Mouse (Mus musculus): ENCODE results near the gene 2410004B18Rik. TPM values are rescaled to one million over a fixed set of nuclear protein-coding genes. Genes with fewer than 3 reads are reported as not detected.

2410004B18Rik gene
- polyA plus RNA-seq, 1 experiment from 2014 or later = 36.4 TPM

DNA sequence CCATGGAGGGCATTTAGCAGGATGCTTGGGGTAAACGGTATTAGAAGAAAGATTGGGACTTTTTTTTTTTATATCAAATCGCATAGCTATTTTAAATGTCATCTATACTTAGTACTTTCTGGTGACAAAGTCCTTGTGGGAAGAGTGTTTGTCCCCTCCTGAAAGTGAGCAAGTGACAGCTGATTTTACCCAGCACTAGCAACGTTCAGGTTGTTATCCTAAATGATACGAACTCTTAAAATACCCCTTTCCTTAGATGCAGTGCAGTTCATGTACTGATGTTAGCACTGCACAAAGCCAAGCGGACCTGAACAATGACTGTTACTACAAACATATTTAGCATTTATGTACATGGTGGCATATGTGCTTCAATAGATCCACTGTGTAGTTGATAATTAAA lies 29.0 kb downstream of the 2410004B18Rik start:
- Histone ChIP-seq H3K4me1 (replicated peaks; ENCODE audit: control insufficient read depth, insufficient read depth) (no peaks in the 10 kb centered on the region; the same call in none of the 2 replicates), H3K4me2 (replicated peaks; ENCODE audit: low read depth) (no peak overlapping the region), H3K9ac (ENCODE audit: low read length) (no peak overlapping the region), H3K27ac (replicated peaks) (no peak overlapping the region), H3K4me3 (ENCODE audit: low read depth, low read length) (no peak overlapping the region), H3K27me3 (ENCODE audit: control insufficient read depth, insufficient read depth, low read length) (no peaks in the 10 kb centered on the region), H3K36me3 (ENCODE audit: control insufficient read depth, insufficient read depth, low read length) (no peaks in the 10 kb centered on the region), H3K9me3 (ENCODE audit: control insufficient read depth, low read length) (no peaks in the 10 kb centered on the region)
- ATAC-seq (ENCODE audit: low FRiP score, low TSS enrichment) (no peak), DNase-seq (ENCODE audit: low spot score) (no peak)
- TF ChIP-seq CTCF (IDR thresholded peaks at IDR 0.05; ENCODE audit: low read depth) (no peak), EP300 (optimal IDR thresholded peaks at IDR 0.05) (no peak)
- 87% methylated on average over 5 of the region's 5 CpGs for WGBS

DNA sequence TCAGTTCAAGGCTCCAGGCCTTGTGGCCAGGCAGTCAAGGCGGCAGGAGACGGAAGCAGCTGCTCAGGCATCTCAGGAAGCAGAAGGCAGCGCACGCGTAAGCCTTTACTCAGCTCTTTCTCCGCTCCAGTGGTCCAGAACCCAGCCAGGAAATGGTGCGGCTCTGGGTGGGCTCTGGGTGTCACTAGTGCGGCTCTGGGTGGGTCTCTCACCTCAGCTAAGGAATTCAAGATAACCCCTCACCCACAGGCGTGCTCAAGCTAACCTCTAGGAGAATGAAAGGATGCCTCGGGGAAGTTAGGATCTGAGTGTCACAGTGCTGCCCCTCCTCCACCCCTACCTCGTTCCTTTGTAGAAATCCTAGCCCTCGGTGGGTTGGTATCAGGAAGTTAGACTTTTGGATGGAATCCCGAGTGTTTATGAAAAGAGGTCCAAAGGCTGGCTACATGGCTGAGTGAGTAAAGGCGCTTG lies 31.3 kb downstream of the 2410004B18Rik start:
- no peak overlapping the region for H3K4me3 ChIP-seq (ENCODE audit: low read depth, low read length)
- H3K36me3 ChIP-seq (ENCODE audit: control insufficient read depth, insufficient read depth, low read length) = no peaks in the 10 kb centered on the region
- TF ChIP-seq EP300 (optimal IDR thresholded peaks at IDR 0.05) (no peak), CTCF (IDR thresholded peaks at IDR 0.05; ENCODE audit: low read depth) (no peak)
- ATAC-seq (ENCODE audit: low FRiP score, low TSS enrichment) (no peak), DNase-seq (ENCODE audit: low spot score) (no peak)
- no peaks in the 10 kb centered on the region; the same call in 1 of the 2 replicates for H3K4me1 ChIP-seq (replicated peaks; ENCODE audit: control insufficient read depth, insufficient read depth)
- no peak overlapping the region for H3K9ac ChIP-seq (ENCODE audit: low read length)
- no peaks in the 10 kb centered on the region for H3K9me3 ChIP-seq (ENCODE audit: control insufficient read depth, low read length)
- no peaks in the 10 kb centered on the region for H3K27me3 ChIP-seq (ENCODE audit: control insufficient read depth, insufficient read depth, low read length)
- no peak overlapping the region for H3K27ac ChIP-seq (replicated peaks)
- H3K4me2 ChIP-seq (replicated peaks; ENCODE audit: low read depth) = no peak overlapping the region
- WGBS = 53% methylated on average over 14 of the region's 14 CpGs

DNA sequence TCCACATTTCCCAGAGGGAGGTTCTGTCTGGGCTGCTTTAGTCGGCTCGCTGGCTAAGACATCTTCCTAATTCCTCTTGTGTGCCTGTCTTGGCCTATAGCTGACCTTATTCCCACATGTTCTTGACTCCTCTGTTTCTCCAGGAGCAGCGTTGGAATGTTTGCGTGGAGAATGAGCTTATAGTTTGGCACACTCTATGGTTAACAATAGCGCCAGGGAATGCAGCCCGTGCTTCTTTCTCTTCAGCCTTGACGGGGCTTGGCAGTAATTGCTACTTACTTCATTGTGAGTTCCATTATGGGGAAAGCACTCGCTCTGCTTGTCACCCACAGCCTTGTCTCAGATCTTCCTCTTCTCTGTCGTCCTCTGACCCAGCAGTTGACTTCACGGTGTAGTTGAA lies 33.7 kb downstream of the 2410004B18Rik start:
- H3K4me1 ChIP-seq (replicated peaks; ENCODE audit: control insufficient read depth, insufficient read depth) = no peaks in the 10 kb centered on the region
- H3K9me3 ChIP-seq (ENCODE audit: control insufficient read depth, low read length) = no peaks in the 10 kb centered on the region
- H3K4me3 ChIP-seq (ENCODE audit: low read depth, low read length) = no peak overlapping the region
- no peak overlapping the region for H3K27ac ChIP-seq (replicated peaks)
- no peak for DNase-seq (ENCODE audit: low spot score)
- TF ChIP-seq CTCF (IDR thresholded peaks at IDR 0.05; ENCODE audit: low read depth) (no peak), EP300 (optimal IDR thresholded peaks at IDR 0.05) (no peak)
- no peaks in the 10 kb centered on the region for H3K27me3 ChIP-seq (ENCODE audit: control insufficient read depth, insufficient read depth, low read length)
- H3K4me2 ChIP-seq (replicated peaks; ENCODE audit: low read depth) = no peak overlapping the region
- WGBS = 43% methylated on average over 10 of the region's 10 CpGs
- no peak overlapping the region for H3K9ac ChIP-seq (ENCODE audit: low read length)
- no peak for ATAC-seq (ENCODE audit: low FRiP score, low TSS enrichment)
- no peaks in the 10 kb centered on the region for H3K36me3 ChIP-seq (ENCODE audit: control insufficient read depth, insufficient read depth, low read length)

DNA sequence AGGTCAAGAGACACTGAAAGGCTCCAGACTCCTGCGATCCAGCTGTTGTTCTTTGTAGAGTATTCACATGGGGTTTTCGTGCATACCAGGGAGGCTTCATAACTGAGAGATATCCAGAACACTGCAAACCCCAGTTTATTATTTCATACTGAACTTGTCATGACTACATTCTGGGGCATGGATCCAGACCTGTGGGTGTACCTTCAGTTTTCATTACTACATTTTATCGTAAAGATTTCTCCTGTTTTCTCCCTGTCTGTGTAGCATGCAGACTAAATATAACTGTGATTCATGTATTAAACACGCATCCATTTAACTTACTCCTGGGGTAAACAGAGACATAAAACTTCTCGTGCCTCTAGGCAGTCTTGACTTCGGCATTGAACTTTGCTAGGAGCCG lies 37.2 kb downstream of the 2410004B18Rik start:
- H3K4me3 ChIP-seq (ENCODE audit: low read depth, low read length) = no peak overlapping the region
- H3K9me3 ChIP-seq (ENCODE audit: control insufficient read depth, low read length) = no peaks in the 10 kb centered on the region
- no peak overlapping the region for H3K4me2 ChIP-seq (replicated peaks; ENCODE audit: low read depth)
- no peak for DNase-seq (ENCODE audit: low spot score)
- H3K36me3 ChIP-seq (ENCODE audit: control insufficient read depth, insufficient read depth, low read length) = no peaks in the 10 kb centered on the region
- no peaks in the 10 kb centered on the region for H3K4me1 ChIP-seq (replicated peaks; ENCODE audit: control insufficient read depth, insufficient read depth)
- H3K27ac ChIP-seq (replicated peaks) = no peak overlapping the region
- ATAC-seq (ENCODE audit: low FRiP score, low TSS enrichment) = no peak
- no peak overlapping the region for H3K9ac ChIP-seq (ENCODE audit: low read length)
- no peaks in the 10 kb centered on the region for H3K27me3 ChIP-seq (ENCODE audit: control insufficient read depth, insufficient read depth, low read length)
- WGBS = 65% methylated on average over 7 of the region's 7 CpGs
- TF ChIP-seq CTCF (IDR thresholded peaks at IDR 0.05; ENCODE audit: low read depth) (no peak), EP300 (optimal IDR thresholded peaks at IDR 0.05) (no peak)

DNA sequence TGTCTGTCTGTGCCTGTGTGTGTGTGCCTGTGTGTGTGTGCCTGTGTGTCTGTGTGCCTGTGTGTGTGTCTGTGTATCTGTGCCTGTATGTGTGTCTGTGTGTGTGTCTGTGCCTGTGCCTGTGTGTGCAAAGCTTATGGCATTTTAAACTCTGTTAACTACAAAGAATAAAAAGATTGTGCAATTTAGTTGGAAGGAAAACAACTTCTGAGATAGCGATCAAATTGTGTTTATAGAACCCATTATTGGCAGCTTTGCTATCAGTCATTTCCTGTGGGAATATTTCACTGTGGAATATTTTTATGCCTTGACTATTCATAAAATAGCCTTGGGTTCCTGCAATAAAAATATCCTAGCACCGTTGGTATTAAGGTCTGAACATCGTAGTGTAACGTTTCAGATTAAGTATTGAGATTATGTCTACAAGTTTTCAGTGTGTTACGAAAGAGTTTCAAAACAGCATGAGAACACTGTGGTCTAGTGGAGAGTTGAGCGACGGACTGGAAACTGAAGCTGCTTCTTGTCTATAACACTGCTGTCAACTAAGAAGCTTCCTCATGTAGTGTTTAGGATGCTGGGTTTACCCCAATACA lies 47.6 kb downstream of the 2410004B18Rik start:
- no peaks in the 10 kb centered on the region for H3K27me3 ChIP-seq (ENCODE audit: control insufficient read depth, insufficient read depth, low read length)
- ATAC-seq (ENCODE audit: low FRiP score, low TSS enrichment) (no peak), DNase-seq (ENCODE audit: low spot score) (no peak)
- H3K27ac ChIP-seq (replicated peaks) = no peak overlapping the region
- H3K36me3 ChIP-seq (ENCODE audit: control insufficient read depth, insufficient read depth, low read length) = no peaks in the 10 kb centered on the region
- H3K9ac ChIP-seq (ENCODE audit: low read length) = no peak overlapping the region
- no peak for TF ChIP-seq CTCF (IDR thresholded peaks at IDR 0.05; ENCODE audit: low read depth)
- TF ChIP-seq EP300 (optimal IDR thresholded peaks at IDR 0.05) = no peak
- H3K9me3 ChIP-seq (ENCODE audit: control insufficient read depth, low read length) = no peaks in the 10 kb centered on the region
- H3K4me2 ChIP-seq (replicated peaks; ENCODE audit: low read depth) = no peak overlapping the region
- WGBS = 58% methylated on average over 7 of the region's 7 CpGs
- no peak overlapping the region for H3K4me3 ChIP-seq (ENCODE audit: low read depth, low read length)
- H3K4me1 ChIP-seq (replicated peaks; ENCODE audit: control insufficient read depth, insufficient read depth) = no peaks in the 10 kb centered on the region

DNA sequence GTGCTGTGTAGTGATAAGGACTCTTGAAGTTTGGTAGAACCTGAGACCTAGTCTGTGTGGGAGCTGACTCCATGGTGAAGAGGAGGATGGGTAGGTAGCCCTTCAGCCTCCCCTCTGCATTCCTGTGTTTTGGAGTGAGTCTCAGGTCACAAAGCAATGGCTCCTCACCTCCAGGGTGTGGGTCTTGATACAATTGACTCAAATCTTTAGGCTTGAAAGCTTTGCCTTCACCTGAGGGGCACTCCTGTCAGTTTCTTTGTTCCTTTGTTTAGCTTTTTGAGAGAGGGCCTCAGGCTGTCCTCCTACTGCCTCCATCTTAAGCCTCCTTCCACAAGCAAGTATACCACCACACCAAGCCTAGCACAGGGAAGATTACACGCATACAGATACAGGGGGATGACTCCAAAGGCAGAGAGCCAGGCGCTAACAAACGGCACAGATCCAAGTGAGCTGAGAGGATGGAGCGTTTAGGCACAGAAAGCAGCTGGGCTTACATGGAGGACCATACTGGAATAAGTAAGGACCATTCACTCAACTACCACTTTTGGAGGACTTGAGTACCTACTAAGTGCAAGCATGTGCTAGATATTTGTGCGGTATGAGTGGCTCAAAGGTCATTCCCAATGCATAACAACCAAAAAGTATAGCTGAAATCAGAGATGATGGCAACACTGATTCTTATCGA lies 48.6 kb downstream of the 2410004B18Rik start:
- ATAC-seq (ENCODE audit: low FRiP score, low TSS enrichment) (no peak), DNase-seq (ENCODE audit: low spot score) (no peak)
- H3K4me3 ChIP-seq (ENCODE audit: low read depth, low read length) = no peak overlapping the region
- H3K27me3 ChIP-seq (ENCODE audit: control insufficient read depth, insufficient read depth, low read length) = no peaks in the 10 kb centered on the region
- 56% methylated on average over 6 of the region's 6 CpGs for WGBS
- no peak overlapping the region for H3K9ac ChIP-seq (ENCODE audit: low read length)
- no peaks in the 10 kb centered on the region for H3K9me3 ChIP-seq (ENCODE audit: control insufficient read depth, low read length)
- 0 out of 2 replicates have a peak, but pooled peaks cover 2% of the 10 kb centered on the region for H3K4me1 ChIP-seq (replicated peaks; ENCODE audit: control insufficient read depth, insufficient read depth)
- no peaks in the 10 kb centered on the region for H3K36me3 ChIP-seq (ENCODE audit: control insufficient read depth, insufficient read depth, low read length)
- no peak for TF ChIP-seq CTCF (IDR thresholded peaks at IDR 0.05; ENCODE audit: low read depth)
- no peak for TF ChIP-seq EP300 (optimal IDR thresholded peaks at IDR 0.05)
- no peak overlapping the region for H3K27ac ChIP-seq (replicated peaks)
- no peak overlapping the region for H3K4me2 ChIP-seq (replicated peaks; ENCODE audit: low read depth)
